Mouse (Mus musculus): Measurements from ENCODE around the gene Zwilch. TPM values are rescaled to one million over a fixed set of nuclear protein-coding genes. Genes with fewer than 3 reads are reported as not detected.
A peak's percentile ranks its signal among the peaks of the same experiment; 100 is the strongest.

Zwilch gene
- polyA plus RNA-seq, 1 experiment from 2014 or later, result 26.8 TPM

- H3K27me3 ChIP-seq (ENCODE audit: insufficient read depth, low read length), result no peaks in the 10 kb centered on the region
- no peaks in the 10 kb centered on the region for H3K9me3 ChIP-seq (ENCODE audit: low read length)
- WGBS, result 58% methylated on average over 3 of the region's 3 CpGs
- H3K9ac ChIP-seq (replicated peaks; ENCODE audit: low read length), result no peak within 1 kb of the TSS
- H3K36me3 ChIP-seq (ENCODE audit: insufficient read depth, low read length), result no peaks in the 10 kb centered on the region
- ATAC-seq (ENCODE audit: low FRiP score, low TSS enrichment), result no peak
- H3K27ac ChIP-seq (ENCODE audit: low read length), result no peak within 1 kb of the TSS
- H3K4me3 ChIP-seq (ENCODE audit: low read length), result no peak within 1 kb of the TSS
- no peak within 1 kb of the TSS for H3K4me2 ChIP-seq (replicated peaks; ENCODE audit: low read depth, low read length)
- no peaks in the 10 kb centered on the region for H3K4me1 ChIP-seq (ENCODE audit: insufficient read depth, low read length)
Observed at GRCm38 (mm10) chr9:64116876-64117275, 56.0 kb downstream of the Zwilch start, which contains the start of gene Lctl. Lctl (plus strand) TSS chr9:64117147.

GRCm38 (mm10) chr9:64115756-64116155 is 57.1 kb downstream of the Zwilch start:
- WGBS, result 86% methylated on average over 6 of the region's 6 CpGs
- no peak for ATAC-seq (ENCODE audit: low FRiP score, low TSS enrichment)
- no peak overlapping the region for H3K9ac ChIP-seq (replicated peaks; ENCODE audit: low read length)
- H3K27me3 ChIP-seq (ENCODE audit: insufficient read depth, low read length), result no peaks in the 10 kb centered on the region
- no peaks in the 10 kb centered on the region for H3K4me1 ChIP-seq (ENCODE audit: insufficient read depth, low read length)
- no peaks in the 10 kb centered on the region for H3K9me3 ChIP-seq (ENCODE audit: low read length)
- no peak overlapping the region for H3K4me2 ChIP-seq (replicated peaks; ENCODE audit: low read depth, low read length)
- H3K4me3 ChIP-seq (ENCODE audit: low read length), result no peak overlapping the region
- no peak overlapping the region for H3K27ac ChIP-seq (ENCODE audit: low read length)
- H3K36me3 ChIP-seq (ENCODE audit: insufficient read depth, low read length), result no peaks in the 10 kb centered on the region

- no peak overlapping the region for H3K9ac ChIP-seq (replicated peaks; ENCODE audit: low read length)
- no peaks in the 10 kb centered on the region for H3K9me3 ChIP-seq (ENCODE audit: low read length)
- no peaks in the 10 kb centered on the region for H3K36me3 ChIP-seq (ENCODE audit: insufficient read depth, low read length)
- WGBS, result 36% methylated on average over 2 of the region's 2 CpGs
- no peak for ATAC-seq (ENCODE audit: low FRiP score, low TSS enrichment)
- no peak overlapping the region for H3K27ac ChIP-seq (ENCODE audit: low read length)
- no peak overlapping the region for H3K4me2 ChIP-seq (replicated peaks; ENCODE audit: low read depth, low read length)
- no peak overlapping the region for H3K4me3 ChIP-seq (ENCODE audit: low read length)
- H3K4me1 ChIP-seq (ENCODE audit: insufficient read depth, low read length), result no peaks in the 10 kb centered on the region
- no peaks in the 10 kb centered on the region for H3K27me3 ChIP-seq (ENCODE audit: insufficient read depth, low read length)
Observed at GRCm38 (mm10) chr9:64114646-64115045, 58.3 kb downstream of the Zwilch start.

GRCm38 (mm10) chr9:64110502-64110901 is 62.4 kb downstream of the Zwilch start:
- Histone ChIP-seq H3K4me3 (ENCODE audit: low read length) (no peak overlapping the region), H3K4me2 (replicated peaks; ENCODE audit: low read depth, low read length) (no peak overlapping the region), H3K27me3 (ENCODE audit: insufficient read depth, low read length) (no peaks in the 10 kb centered on the region), H3K4me1 (ENCODE audit: insufficient read depth, low read length) (no peaks in the 10 kb centered on the region), H3K9me3 (ENCODE audit: low read length) (no peaks in the 10 kb centered on the region), H3K36me3 (ENCODE audit: insufficient read depth, low read length) (no peaks in the 10 kb centered on the region), H3K27ac (ENCODE audit: low read length) (no peak overlapping the region), H3K9ac (replicated peaks; ENCODE audit: low read length) (no peak overlapping the region)
- no peak for ATAC-seq (ENCODE audit: low FRiP score, low TSS enrichment)
- WGBS, result 95% methylated on average over 16 of the region's 16 CpGs

- Histone ChIP-seq H3K4me2 (replicated peaks; ENCODE audit: low read depth, low read length) (no peak overlapping the region), H3K9me3 (ENCODE audit: low read length) (no peaks in the 10 kb centered on the region), H3K36me3 (ENCODE audit: insufficient read depth, low read length) (no peaks in the 10 kb centered on the region), H3K27ac (ENCODE audit: low read length) (no peak overlapping the region), H3K4me1 (ENCODE audit: insufficient read depth, low read length) (no peaks in the 10 kb centered on the region), H3K9ac (replicated peaks; ENCODE audit: low read length) (no peak overlapping the region), H3K4me3 (ENCODE audit: low read length) (no peak overlapping the region), H3K27me3 (ENCODE audit: insufficient read depth, low read length) (no peaks in the 10 kb centered on the region)
- ATAC-seq (ENCODE audit: low FRiP score, low TSS enrichment), result no peak
- WGBS, result 66% methylated on average over 6 of the region's 6 CpGs
Observed at GRCm38 (mm10) chr9:64105301-64105700, 67.6 kb downstream of the Zwilch start.

GRCm38 (mm10) chr9:64100442-64100841 is 72.5 kb downstream of the Zwilch start:
- H3K4me1 ChIP-seq (ENCODE audit: insufficient read depth, low read length), result no peaks in the 10 kb centered on the region
- H3K9me3 ChIP-seq (ENCODE audit: low read length), result no peaks in the 10 kb centered on the region
- no peak overlapping the region for H3K4me3 ChIP-seq (ENCODE audit: low read length)
- no peaks in the 10 kb centered on the region for H3K36me3 ChIP-seq (ENCODE audit: insufficient read depth, low read length)
- 3% methylated on average over 4 of the region's 4 CpGs for WGBS
- H3K27ac ChIP-seq (ENCODE audit: low read length), result no peak overlapping the region
- peak; percentile 51; the same call in 1 of the 2 replicates for ATAC-seq (ENCODE audit: low FRiP score, low TSS enrichment)
- H3K9ac ChIP-seq (replicated peaks; ENCODE audit: low read length), result no peak overlapping the region
- H3K4me2 ChIP-seq (replicated peaks; ENCODE audit: low read depth, low read length), result no peak overlapping the region
- no peaks in the 10 kb centered on the region for H3K27me3 ChIP-seq (ENCODE audit: insufficient read depth, low read length)

GRCm38 (mm10) chr9:64098282-64098681 is 74.6 kb downstream of the Zwilch start:
- H3K4me2 ChIP-seq (replicated peaks; ENCODE audit: low read depth, low read length), result no peak overlapping the region
- H3K27me3 ChIP-seq (ENCODE audit: insufficient read depth, low read length), result no peaks in the 10 kb centered on the region
- no peaks in the 10 kb centered on the region for H3K36me3 ChIP-seq (ENCODE audit: insufficient read depth, low read length)
- no peak for ATAC-seq (ENCODE audit: low FRiP score, low TSS enrichment)
- H3K9me3 ChIP-seq (ENCODE audit: low read length), result no peaks in the 10 kb centered on the region
- no peak overlapping the region for H3K4me3 ChIP-seq (ENCODE audit: low read length)
- no peak overlapping the region for H3K9ac ChIP-seq (replicated peaks; ENCODE audit: low read length)
- WGBS, result 73% methylated on average over 4 of the region's 4 CpGs
- no peak overlapping the region for H3K27ac ChIP-seq (ENCODE audit: low read length)
- H3K4me1 ChIP-seq (ENCODE audit: insufficient read depth, low read length), result peaks cover 11% of the 10 kb centered on the region; the same call in 1 of the 2 replicates

- H3K9me3 ChIP-seq (ENCODE audit: low read length), result no peaks in the 10 kb centered on the region
- ATAC-seq (ENCODE audit: low FRiP score, low TSS enrichment), result no peak
- peaks cover 11% of the 10 kb centered on the region; the same call in 1 of the 2 replicates for H3K4me1 ChIP-seq (ENCODE audit: insufficient read depth, low read length)
- no peak overlapping the region for H3K4me2 ChIP-seq (replicated peaks; ENCODE audit: low read depth, low read length)
- no peak overlapping the region for H3K9ac ChIP-seq (replicated peaks; ENCODE audit: low read length)
- H3K36me3 ChIP-seq (ENCODE audit: insufficient read depth, low read length), result no peaks in the 10 kb centered on the region
- H3K27ac ChIP-seq (ENCODE audit: low read length), result 0 out of 2 replicates have a peak overlapping the region, but pooled peaks have one; percentile 30
- no peaks in the 10 kb centered on the region for H3K27me3 ChIP-seq (ENCODE audit: insufficient read depth, low read length)
- no peak overlapping the region for H3K4me3 ChIP-seq (ENCODE audit: low read length)
- WGBS, result 61% methylated on average over 11 of the region's 11 CpGs
Observed at GRCm38 (mm10) chr9:64094083-64094482, 78.8 kb downstream of the Zwilch start.

GRCm38 (mm10) chr9:64089004-64089403 is 83.9 kb downstream of the Zwilch start:
- no peak overlapping the region for H3K4me3 ChIP-seq (ENCODE audit: low read length)
- H3K27me3 ChIP-seq (ENCODE audit: insufficient read depth, low read length), result no peaks in the 10 kb centered on the region
- H3K4me1 ChIP-seq (ENCODE audit: insufficient read depth, low read length), result peaks cover 32% of the 10 kb centered on the region
- no peak overlapping the region for H3K9ac ChIP-seq (replicated peaks; ENCODE audit: low read length)
- H3K4me2 ChIP-seq (replicated peaks; ENCODE audit: low read depth, low read length), result no peak overlapping the region
- ATAC-seq (ENCODE audit: low FRiP score, low TSS enrichment), result no peak; the same call in 1 of the 2 replicates
- H3K9me3 ChIP-seq (ENCODE audit: low read length), result no peaks in the 10 kb centered on the region
- no peaks in the 10 kb centered on the region for H3K36me3 ChIP-seq (ENCODE audit: insufficient read depth, low read length)
- WGBS, result 56% methylated on average over 12 of the region's 12 CpGs
- peak overlapping the region; percentile 9; the same call in 1 of the 2 replicates for H3K27ac ChIP-seq (ENCODE audit: low read length)

- H3K4me2 ChIP-seq (replicated peaks; ENCODE audit: low read depth, low read length), result no peak overlapping the region
- H3K27ac ChIP-seq (ENCODE audit: low read length), result no peak overlapping the region
- peaks cover 35% of the 10 kb centered on the region for H3K4me1 ChIP-seq (ENCODE audit: insufficient read depth, low read length)
- no peak overlapping the region for H3K9ac ChIP-seq (replicated peaks; ENCODE audit: low read length)
- 86% methylated on average over 7 of the region's 7 CpGs for WGBS
- ATAC-seq (ENCODE audit: low FRiP score, low TSS enrichment), result no peak; the same call in 1 of the 2 replicates
- no peaks in the 10 kb centered on the region for H3K36me3 ChIP-seq (ENCODE audit: insufficient read depth, low read length)
- H3K4me3 ChIP-seq (ENCODE audit: low read length), result no peak overlapping the region
- H3K27me3 ChIP-seq (ENCODE audit: insufficient read depth, low read length), result no peaks in the 10 kb centered on the region
- no peaks in the 10 kb centered on the region for H3K9me3 ChIP-seq (ENCODE audit: low read length)
Observed at GRCm38 (mm10) chr9:64088346-64088745, 84.6 kb downstream of the Zwilch start.
